Mouse (Mus musculus): Measurements from ENCODE around the gene Vmn1r209.
"Not testable (repeated sequence)": the region's sequence is repeated elsewhere in the genome, so short reads cannot be mapped to it uniquely, and the experiment has no call there.

The Vmn1r209 gene

DNA sequence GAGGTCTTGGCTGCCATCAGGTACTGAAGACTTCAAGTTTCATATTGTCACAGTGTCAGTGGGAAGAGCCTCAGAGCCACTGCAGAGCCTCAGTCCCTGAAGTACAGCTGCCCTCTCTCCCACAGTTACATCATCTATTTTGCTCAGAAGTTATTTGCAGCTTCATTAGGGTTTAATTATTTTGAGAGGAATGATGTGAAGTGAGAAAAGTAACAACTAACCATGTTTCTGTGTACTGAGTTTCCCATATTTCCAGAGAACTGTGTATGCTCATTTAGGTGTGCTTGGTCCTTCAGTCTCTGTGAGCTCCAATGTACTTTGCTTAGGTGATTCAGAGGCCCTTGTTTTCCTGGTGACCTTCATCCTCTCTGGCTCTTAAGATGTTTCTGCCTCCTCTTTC is at the start of gene Vmn1r209:
Vmn1r209 (minus strand) TSS at position 101 of the 400 bp plus-strand sequence.
- not testable (repeated sequence) for DNase-seq

DNA sequence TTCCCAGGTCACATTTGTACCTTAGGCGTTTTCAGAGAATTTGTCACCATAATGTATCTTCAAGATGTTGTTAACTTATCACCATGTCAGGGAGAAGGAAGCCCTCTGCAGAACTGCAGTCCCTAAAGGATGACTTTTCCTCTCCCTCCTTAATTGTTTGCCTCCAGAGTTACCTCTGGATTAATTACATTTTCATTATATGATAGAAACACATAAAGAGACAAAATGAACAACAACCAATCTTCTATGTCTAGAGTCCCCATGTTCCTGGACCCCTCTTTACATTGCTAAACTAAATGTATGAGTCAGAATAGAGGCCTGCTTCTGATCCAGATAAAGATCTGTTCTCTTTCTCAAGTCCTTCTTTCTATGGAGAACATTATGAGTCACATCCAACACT is 48.0 kb upstream of the Vmn1r209 start, which contains the start of gene Vmn1r211:
Vmn1r211 (minus strand) TSS at position 101 of the 400 bp plus-strand sequence.
- DNase-seq = no peak

DNA sequence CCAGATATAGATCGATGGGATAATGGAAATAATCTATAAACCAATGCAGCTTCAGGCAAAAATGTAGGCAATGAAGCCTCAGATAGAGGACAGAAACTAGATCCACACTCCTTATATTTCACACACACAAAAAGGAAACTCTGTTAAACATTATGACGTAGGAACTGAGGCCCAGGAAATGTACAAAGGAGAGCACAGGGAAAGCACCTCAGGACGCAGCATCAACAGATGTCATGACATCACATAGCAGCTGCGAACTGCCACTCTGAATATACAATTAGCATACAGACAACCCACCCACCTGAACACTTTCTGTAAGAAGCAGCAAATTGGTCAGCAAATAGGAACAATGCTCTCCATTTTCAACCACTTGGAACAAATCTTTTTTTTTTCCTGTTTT is 45.3 kb upstream of the Vmn1r209 start:
- DNase-seq = no peak

DNA sequence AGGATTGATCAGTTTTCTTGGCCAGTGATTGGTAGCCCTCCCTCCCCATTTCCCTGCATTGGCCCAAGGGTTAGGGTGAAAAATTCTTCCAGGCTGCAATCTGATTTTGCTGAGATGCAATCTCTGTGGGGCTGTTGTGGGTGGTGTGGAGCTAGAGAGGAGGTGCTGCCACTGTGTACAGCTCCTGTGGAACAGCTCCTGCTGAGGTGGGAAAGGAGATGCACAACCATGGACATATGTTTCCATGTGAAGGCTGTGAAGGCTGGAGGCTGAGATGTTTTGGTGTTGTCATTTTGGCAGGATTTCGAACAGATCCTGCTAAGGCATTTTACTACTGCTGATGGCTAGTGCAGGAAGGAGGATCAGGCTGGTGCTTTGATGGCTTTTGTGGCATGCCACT is 37.3 kb upstream of the Vmn1r209 start:
- no peak for DNase-seq

DNA sequence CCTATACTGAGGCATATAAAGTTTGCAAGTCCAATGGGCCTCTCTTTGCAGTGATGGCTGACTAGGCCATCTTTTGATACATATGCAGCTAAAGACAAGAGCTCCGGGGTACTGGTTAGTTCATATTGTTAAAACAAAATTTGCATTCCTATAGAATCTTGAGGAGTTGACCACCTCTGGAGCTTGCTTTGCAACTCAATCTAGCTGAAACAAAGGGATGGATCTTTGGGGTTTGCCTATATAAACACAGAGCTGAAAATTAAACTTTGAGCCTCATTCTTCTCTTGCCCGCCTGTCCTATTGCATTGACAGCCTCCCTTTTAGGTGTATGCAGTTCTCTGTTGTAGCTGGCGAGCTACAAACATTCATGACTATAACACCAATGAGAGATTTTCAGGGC is 34.8 kb upstream of the Vmn1r209 start:
- DNase-seq = not testable (repeated sequence)

DNA sequence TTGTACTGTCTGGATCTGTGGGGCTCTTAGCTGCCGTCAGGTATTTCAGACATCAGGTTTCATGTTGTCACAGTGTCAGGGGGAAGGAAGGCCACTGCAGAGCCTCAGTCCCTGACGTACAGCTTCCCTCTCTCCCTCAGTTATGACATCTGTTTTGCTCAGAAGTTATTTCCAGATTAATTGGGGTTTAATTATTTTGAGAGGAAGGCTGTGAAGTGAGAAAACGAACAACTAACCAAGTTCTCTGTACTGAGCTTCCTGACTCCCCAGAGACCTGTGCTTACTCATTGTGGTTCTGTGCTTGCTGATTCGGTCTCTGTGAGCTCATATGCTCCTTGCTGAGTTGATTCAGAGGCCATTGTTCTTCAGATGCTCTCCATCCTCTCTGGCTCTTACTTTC is 21.8 kb upstream of the Vmn1r209 start, which contains the start of gene Vmn1r210:
Vmn1r210 (minus strand) TSS at position 101 of the 400 bp plus-strand sequence.
- DNase-seq = no peak

DNA sequence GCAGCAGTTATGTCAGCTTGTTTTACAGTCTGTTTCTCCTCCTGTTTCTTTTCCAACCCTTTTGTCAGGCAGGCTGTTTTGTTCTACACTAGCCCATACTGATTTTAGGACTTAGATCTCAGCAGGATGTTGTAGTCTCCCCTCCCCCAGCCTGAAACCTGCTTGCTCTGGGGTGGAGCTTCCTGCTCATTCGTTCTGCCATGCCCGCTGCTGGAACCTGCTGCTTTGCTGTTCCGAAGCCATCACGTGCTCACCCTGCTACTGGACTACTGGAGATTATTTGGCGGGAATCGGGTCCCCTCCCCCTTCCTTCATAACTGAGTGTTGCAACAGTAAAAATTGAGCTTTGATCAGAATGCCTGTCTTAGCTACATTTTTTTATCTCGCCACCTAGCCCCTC is 19.9 kb upstream of the Vmn1r209 start:
- DNase-seq = not testable (repeated sequence)

DNA sequence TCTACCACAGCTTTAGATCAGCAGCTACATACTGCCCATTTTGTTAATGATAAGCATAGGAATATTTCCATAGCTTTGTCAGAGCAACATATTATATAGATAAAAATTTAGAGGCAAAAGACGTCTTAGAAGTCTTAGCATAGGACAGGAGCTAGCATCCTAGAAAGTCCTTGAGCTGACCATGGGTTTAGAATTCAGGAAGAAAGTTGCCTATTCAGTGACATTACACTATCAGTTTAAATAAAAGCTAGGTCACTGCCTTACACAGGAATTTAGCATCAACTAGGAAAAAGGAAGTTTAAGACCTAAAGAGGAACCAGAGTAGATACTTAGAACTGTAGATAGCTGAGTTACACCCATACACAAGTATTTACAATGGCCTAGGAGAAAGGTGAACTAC is 12.1 kb upstream of the Vmn1r209 start:
- not testable (repeated sequence) for DNase-seq

DNA sequence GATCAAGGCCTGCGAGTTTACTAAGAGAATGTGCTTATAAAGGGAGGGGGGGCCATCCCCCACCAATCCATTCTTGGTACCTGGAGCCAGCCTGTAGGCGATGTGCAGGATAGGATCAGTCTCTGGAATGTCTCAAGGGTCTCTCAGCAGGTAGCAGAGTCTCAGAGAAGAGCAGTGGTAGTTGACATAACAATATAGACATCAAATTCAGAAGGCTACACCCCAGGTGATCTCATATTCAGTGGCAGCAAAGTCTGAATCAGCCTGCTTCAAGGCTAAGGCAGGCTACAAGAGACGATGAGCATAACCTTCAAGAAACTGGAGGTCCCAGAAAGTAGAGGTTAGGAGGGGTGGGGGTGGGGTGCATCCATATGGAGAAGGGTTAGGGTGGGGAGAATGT is 21.4 kb downstream of the Vmn1r209 start:
- DNase-seq = not testable (repeated sequence)

DNA sequence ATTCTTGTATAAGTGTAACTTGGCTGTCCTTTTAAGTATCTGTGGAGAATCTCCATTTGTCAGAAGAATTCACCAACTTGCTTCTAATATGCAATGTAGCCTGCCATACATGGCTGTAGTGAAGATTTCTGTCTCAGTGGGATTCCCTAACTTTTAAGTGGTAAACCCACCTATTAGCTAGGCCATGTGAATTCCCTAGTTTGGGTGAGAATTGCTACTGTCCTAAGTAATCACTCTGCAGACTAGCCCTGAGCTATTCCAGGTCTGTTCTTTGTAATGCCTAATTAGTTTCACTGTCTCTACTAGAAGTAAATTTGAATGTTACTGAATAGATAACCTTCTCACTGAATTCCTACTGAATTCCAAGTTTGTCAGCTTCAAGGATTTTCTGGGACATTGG is 25.3 kb downstream of the Vmn1r209 start:
- DNase-seq = not testable (repeated sequence)

DNA sequence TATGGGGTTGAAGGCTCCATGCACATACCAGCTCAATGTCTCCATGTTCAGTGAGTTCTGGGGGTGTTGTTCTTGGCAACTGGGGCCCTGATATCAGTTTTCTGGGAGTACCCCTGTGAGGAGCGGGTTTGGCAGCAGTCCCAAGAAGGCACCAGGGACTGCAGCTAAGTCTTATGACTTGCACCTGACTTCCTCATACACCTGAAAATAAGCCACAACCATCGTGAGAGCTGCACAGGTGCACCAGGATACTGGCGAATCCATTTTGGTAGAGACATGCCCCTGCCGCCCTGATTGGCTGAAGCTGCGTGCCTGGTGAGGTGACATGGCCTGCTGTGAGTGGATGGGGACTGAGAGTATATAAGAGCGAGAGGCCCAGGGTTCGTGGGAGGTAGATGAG is 32.2 kb downstream of the Vmn1r209 start, which contains the start of gene Vmn1r208:
Vmn1r208 (minus strand) TSS at position 101 of the 400 bp plus-strand sequence.
- DNase-seq = not testable (repeated sequence)

DNA sequence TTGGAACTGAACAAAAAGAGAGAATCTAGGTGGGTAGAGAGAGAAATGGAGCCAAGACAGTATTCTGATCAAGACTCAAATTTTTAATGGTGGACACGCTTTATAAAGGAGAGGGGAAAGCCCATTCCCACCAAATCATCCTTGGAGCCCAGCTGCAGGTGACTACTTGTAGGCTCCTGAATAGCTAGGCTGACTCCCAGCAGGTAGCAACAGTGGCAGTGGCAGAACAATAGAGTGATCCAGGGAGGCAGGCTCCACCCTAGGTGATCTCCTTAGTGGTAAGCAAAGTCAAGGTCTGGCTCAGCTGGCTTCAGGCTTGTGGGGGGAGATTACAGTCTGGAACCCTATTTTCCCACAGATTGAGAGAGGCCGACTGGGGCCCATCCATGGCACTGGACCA is 37.9 kb downstream of the Vmn1r209 start:
- DNase-seq = not testable (repeated sequence)

Measured in lung, postnatal 36 days (tissue).